Mouse (Mus musculus) spleen, adult 2 months (tissue): ENCODE measurements around the gene Ank. TPM values are rescaled to one million over a fixed set of nuclear protein-coding genes. Genes with fewer than 3 reads are reported as not detected.

Source experiments
- DNase-seq, 2 experiments: peaks; one replicate each; pipeline versions ENCODE4 v3.0.0 to v3.0.0-alpha.2; 2012 to 2021; ENCODE audit warnings: low spot score in 2 of 2, low read depth in 1 of 2
- H3K27ac ChIP-seq: fragments of 200-500 bp; 2 replicates; pipeline ENCODE4 v1.5.1; 2012; ENCODE audit warnings: low read length, inconsistent platforms; ENCODE audit not compliant: insufficient read depth
- H3K27me3 ChIP-seq: fragments of 200-500 bp; 2 replicates; pipeline ENCODE4 v1.6.1; 2012; ENCODE audit warnings: mild to moderate bottlenecking, moderate library complexity, low read length, inconsistent platforms; ENCODE audit not compliant: control insufficient read depth, insufficient read depth
- H3K36me3 ChIP-seq: fragments of 200-500 bp; 2 replicates; pipeline ENCODE4 v1.6.1; 2012; ENCODE audit warnings: mild to moderate bottlenecking, low read length, inconsistent platforms; ENCODE audit not compliant: control insufficient read depth, insufficient read depth
- H3K4me1 ChIP-seq: fragments of 200-500 bp; 2 replicates; pipeline ENCODE4 v1.6.1; 2011; ENCODE audit warnings: inconsistent platforms; ENCODE audit not compliant: control insufficient read depth, insufficient read depth, insufficient read length
- H3K4me3 ChIP-seq: fragments of 200-500 bp; 2 replicates; pipeline ENCODE4 v1.5.1; 2011; ENCODE audit warnings: mild to moderate bottlenecking, inconsistent platforms; ENCODE audit not compliant: insufficient read depth, insufficient read length; ENCODE audit errors: extremely low read depth
- CTCF ChIP-seq: fragments of 200-500 bp; IDR thresholded peaks from 2 replicates; pipeline ENCODE4 v1.5.1; 2011; ENCODE audit warnings: mild to moderate bottlenecking, inconsistent platforms; ENCODE audit not compliant: insufficient read depth, insufficient read length, insufficient replicate concordance; ENCODE audit errors: extremely low read depth
- POLR2A ChIP-seq: fragments of 200-500 bp; IDR thresholded peaks from 2 replicates; pipeline ENCODE4 v1.6.1; 2011; ENCODE audit warnings: low read depth, low read length, inconsistent platforms
- WGBS: fragments of 180-500 bp; shearing (Covaris S2); methylation state at CpG from one replicate; pipeline ENCODE4 v1.1.7; 2018; 5-methylcytosine and 5-hydroxymethylcytosine counted together
- polyA plus RNA-seq: library from polyadenylated mRNA; depleted of rRNA; stranded (reverse); fragments of >200 nt; gene quantifications from 2 replicates; pipeline ENCODE4 v1.2.3, GENCODE M21; 2012

Ank gene
- polyA plus RNA-seq, 1 experiment = 20.2 TPM

GRCm38 (mm10) chr15:27435409-27435808, 31.1 kb upstream of the Ank start:
- no peak for DNase-seq
- Histone ChIP-seq H3K27me3 (no peaks in the 10 kb centered on the region), H3K4me3 (no peak overlapping the region), H3K36me3 (no peaks in the 10 kb centered on the region), H3K27ac (no peak overlapping the region), H3K4me1 (no peaks in the 10 kb centered on the region)
- WGBS = 86% methylated on average over 5 of the region's 5 CpGs
- TF ChIP-seq CTCF (no peak), POLR2A (no peak)

DNA sequence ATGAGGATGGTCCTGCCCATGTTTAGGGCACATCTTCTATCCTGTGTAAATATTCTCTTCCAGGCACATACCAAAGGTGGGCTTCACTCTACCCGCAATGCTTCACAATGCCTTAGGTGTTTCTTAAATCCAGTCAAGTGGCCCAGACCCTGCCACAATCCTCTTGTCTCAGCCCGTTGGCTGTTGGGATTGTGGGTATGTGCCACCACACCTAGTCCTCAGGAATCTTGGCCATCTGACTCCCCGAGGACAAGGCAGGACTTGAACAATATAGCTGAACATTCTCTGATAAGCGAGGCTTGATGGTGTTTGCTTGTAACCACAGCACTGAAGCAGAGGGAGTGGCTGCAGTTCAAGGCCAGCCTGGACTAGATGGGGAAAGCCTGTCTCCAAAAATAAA, 30.3 kb upstream of the Ank start:
- Histone ChIP-seq H3K27me3 (no peaks in the 10 kb centered on the region), H3K36me3 (no peaks in the 10 kb centered on the region), H3K27ac (no peak overlapping the region), H3K4me1 (no peaks in the 10 kb centered on the region), H3K4me3 (no peak overlapping the region)
- 89% methylated on average over 4 of the region's 4 CpGs for WGBS
- TF ChIP-seq POLR2A (no peak), CTCF (no peak)
- DNase-seq = no peak

DNA sequence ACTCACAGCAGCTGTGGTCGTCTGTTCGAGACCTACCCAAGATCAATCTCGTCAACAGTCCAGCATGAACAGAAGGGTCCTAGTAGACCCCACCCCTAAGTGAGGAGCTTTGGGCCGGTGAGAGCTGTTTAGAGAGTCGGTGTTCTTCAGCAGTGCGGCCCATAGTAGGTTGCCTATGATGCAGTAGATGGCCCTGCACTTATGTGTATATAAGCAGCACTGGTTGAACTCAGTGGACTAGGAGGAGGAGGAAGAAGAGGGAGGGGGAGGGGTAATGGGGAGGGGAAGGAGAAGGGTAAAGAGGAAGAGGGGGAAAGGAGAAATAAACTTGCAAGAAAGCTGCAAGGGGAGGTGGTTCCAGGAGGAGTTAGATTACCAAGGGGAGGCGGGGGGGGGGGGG, 25.4 kb upstream of the Ank start:
- no peaks in the 10 kb centered on the region for H3K27me3 ChIP-seq
- WGBS = 91% methylated on average over 7 of the region's 7 CpGs
- no peak for DNase-seq
- H3K4me3 ChIP-seq = no peak overlapping the region
- H3K4me1 ChIP-seq = no peaks in the 10 kb centered on the region
- TF ChIP-seq POLR2A = no peak
- no peak for TF ChIP-seq CTCF
- no peaks in the 10 kb centered on the region for H3K36me3 ChIP-seq
- no peak overlapping the region for H3K27ac ChIP-seq

DNA sequence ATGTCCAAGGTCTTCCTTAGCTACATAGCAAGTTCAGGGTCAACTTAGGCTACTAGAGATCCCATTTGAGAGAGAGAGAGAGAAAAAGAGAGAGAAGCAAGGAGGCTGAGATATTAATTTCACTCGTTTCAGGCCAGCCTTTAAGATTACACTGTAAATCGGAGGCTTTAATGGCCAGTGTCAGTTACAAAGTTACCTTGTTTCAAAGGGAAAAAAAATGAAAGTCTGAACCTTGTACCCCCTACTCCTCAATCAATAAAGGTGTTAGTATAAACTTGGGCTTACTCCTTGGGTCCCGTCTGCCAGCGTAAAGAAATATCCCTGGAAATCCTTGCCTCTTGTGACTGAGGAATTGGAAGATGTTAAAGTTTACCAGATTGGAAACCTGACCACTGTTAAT, 24.9 kb upstream of the Ank start:
- TF ChIP-seq CTCF (no peak), POLR2A (no peak)
- H3K27ac ChIP-seq = no peak overlapping the region
- no peak overlapping the region for H3K4me3 ChIP-seq
- H3K36me3 ChIP-seq = no peaks in the 10 kb centered on the region
- 91% methylated on average over 4 of the region's 4 CpGs for WGBS
- no peaks in the 10 kb centered on the region for H3K4me1 ChIP-seq
- no peaks in the 10 kb centered on the region for H3K27me3 ChIP-seq
- DNase-seq = no peak

- Histone ChIP-seq H3K4me3 (no peak overlapping the region), H3K27ac (no peak overlapping the region), H3K27me3 (no peaks in the 10 kb centered on the region), H3K36me3 (no peaks in the 10 kb centered on the region), H3K4me1 (no peaks in the 10 kb centered on the region)
- TF ChIP-seq POLR2A (no peak), CTCF (no peak)
- no peak for DNase-seq
- WGBS = 67% methylated on average over 5 of the region's 5 CpGs
Measured at GRCm38 (mm10) chr15:27441951-27442350, 24.5 kb upstream of the Ank start.

DNA sequence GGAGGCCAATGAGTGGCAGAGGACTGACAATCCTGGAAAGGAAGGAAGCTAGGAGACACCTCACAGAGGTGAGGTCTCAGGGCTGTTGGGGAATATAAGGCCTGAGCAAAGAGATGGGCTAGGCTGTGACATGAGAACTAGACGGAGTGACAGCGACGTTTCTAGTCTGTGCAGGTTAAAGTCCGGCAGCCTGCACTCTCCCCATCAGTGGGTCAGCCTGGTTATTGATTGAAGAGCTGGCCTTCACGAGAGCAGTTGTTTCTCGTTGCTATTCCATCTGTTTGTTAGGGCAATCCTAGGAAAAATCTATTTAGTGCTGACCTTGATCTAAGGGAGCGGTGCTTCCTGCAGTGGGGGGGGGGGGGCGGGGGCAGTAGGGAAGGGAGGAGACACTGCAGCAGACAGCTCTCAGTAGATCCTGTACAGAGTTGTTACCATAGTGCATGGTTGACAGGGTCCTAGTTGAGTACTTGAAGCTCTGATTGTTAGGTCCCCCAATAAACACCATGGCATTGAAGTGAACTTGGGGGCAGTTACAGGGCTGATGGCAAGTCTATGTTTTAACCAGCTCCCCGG, 21.6 kb upstream of the Ank start:
- Histone ChIP-seq H3K27me3 (no peaks in the 10 kb centered on the region), H3K4me1 (no peaks in the 10 kb centered on the region), H3K27ac (no peak overlapping the region), H3K36me3 (no peaks in the 10 kb centered on the region), H3K4me3 (no peak overlapping the region)
- 86% methylated on average over 9 of the region's 9 CpGs for WGBS
- DNase-seq = no peak
- no peak for TF ChIP-seq CTCF

GRCm38 (mm10) chr15:27450689-27451088, 15.8 kb upstream of the Ank start:
- WGBS = 84% methylated on average over 5 of the region's 5 CpGs
- DNase-seq = no peak
- Histone ChIP-seq H3K27ac (no peak overlapping the region), H3K36me3 (no peaks in the 10 kb centered on the region), H3K4me3 (no peak overlapping the region), H3K27me3 (peaks cover 2% of the 10 kb centered on the region; the same call in 1 of the 2 replicates), H3K4me1 (no peaks in the 10 kb centered on the region)
- no peak for TF ChIP-seq CTCF
- no peak for TF ChIP-seq POLR2A
